Mouse (Mus musculus) liver, adult 2 months (tissue): ENCODE data around the gene BC048403.

Source experiments
- CTCF ChIP-seq: fragments of 200-500 bp; IDR thresholded peaks from 2 replicates; pipeline ENCODE4 v1.5.1; 2011; ENCODE audit warnings: low read depth, low read length, control low read depth
- POLR2A ChIP-seq: fragments of 200-500 bp; IDR thresholded peaks from 2 replicates; pipeline ENCODE4 v1.6.1; 2011; ENCODE audit warnings: low read length, control low read depth; ENCODE audit not compliant: insufficient read depth; ENCODE audit errors: extremely low read depth

DNA sequence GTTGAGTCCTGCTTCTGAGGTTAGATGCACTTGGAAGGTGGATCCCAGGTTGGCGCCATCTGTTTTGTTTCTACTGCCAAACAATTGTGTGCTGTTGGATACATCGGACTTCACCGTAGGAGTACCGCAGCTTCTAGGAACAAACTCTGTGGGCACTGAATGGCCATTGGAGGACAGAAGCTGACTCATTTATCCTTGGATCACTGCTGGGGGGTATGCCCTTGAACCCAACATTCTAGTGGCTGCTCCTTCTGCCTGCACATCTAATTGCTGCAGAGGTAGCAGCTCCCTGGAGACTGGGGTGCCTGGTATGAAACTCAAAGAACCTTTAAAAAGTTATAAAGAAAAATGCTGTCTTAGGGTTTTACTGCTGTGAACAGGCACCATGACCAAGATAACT is 11.5 kb upstream of the BC048403 start:
- TF ChIP-seq POLR2A (no peak), CTCF (no peak)
